ENCODE assay signal across 11 mouse cellular contexts in genomic region chr12:38906812-38907211, GRCm38 (mm10).
DNase-seq lines count a peak whose midpoint lies in the region; ATAC-seq lines count a peak whose summit lies in the region.
"Had no signal": no experiment of that assay in that cellular context is flagged by ENCODE, and none has a peak within 500 bp of the region (broad histone marks: within the 10 kb centered on the region; RNA-seq: fewer than 3 reads in every experiment).

No protein-coding gene starts in this region.

- H3K27me3 ChIP-seq in hindbrain, embryonic 16.5 days (replicated peaks; ENCODE audit: control insufficient read depth, insufficient read depth, low read length), result no peaks in the 10 kb centered on the region
- no peaks in the 10 kb centered on the region for H3K27me3 ChIP-seq in forebrain, embryonic 12.5 days
- H3K27me3 ChIP-seq: embryonic facial prominence, embryonic 13.5 days; midbrain, embryonic 15.5 days had no signal

- H3K4me3 ChIP-seq in hindbrain, embryonic 16.5 days (ENCODE audit: low read length), result no peak overlapping the region
- H3K4me3 ChIP-seq in forebrain, embryonic 12.5 days (replicated peaks), result no peak overlapping the region
- H3K4me3 ChIP-seq: embryonic facial prominence, embryonic 13.5 days; midbrain, embryonic 15.5 days had no signal

- no peaks in the 10 kb centered on the region for H3K36me3 ChIP-seq in hindbrain, embryonic 16.5 days (ENCODE audit: control insufficient read depth, insufficient read depth, low read length)
- H3K36me3 ChIP-seq in forebrain, embryonic 12.5 days (replicated peaks), result no peaks in the 10 kb centered on the region
- H3K36me3 ChIP-seq: embryonic facial prominence, embryonic 13.5 days; midbrain, embryonic 15.5 days had no signal

- ATAC-seq in hindbrain, embryonic 16.5 days, result no peak
- no peak for ATAC-seq in forebrain, embryonic 12.5 days (ENCODE audit: low FRiP score)
- ATAC-seq: midbrain, embryonic 15.5 days had no signal

- H3K27ac ChIP-seq in hindbrain, embryonic 16.5 days (ENCODE audit: low read depth, low read length), result no peak overlapping the region
- H3K27ac ChIP-seq in forebrain, embryonic 12.5 days, result no peak overlapping the region
- H3K27ac ChIP-seq: embryonic facial prominence, embryonic 13.5 days; hindbrain, embryonic 14.5 days; midbrain, embryonic 15.5 days had no signal

- H3K9me3 ChIP-seq in hindbrain, embryonic 16.5 days (ENCODE audit: control insufficient read depth, low read length), result no peaks in the 10 kb centered on the region
- no peaks in the 10 kb centered on the region for H3K9me3 ChIP-seq in forebrain, embryonic 12.5 days
- H3K9me3 ChIP-seq: embryonic facial prominence, embryonic 13.5 days; midbrain, embryonic 15.5 days had no signal

- H3K4me2 ChIP-seq in hindbrain, embryonic 16.5 days (ENCODE audit: low read length), result no peak overlapping the region
- no peak overlapping the region for H3K4me2 ChIP-seq in forebrain, embryonic 12.5 days
- H3K4me2 ChIP-seq: embryonic facial prominence, embryonic 13.5 days; hindbrain, embryonic 14.5 days; midbrain, embryonic 15.5 days had no signal

- peak; percentile 39 for DNase-seq in kidney, postnatal 10 days
- no peak for DNase-seq in kidney, adult 9 months
- DNase-seq in adrenal gland, postnatal 14 days, result peak; percentile 26
- peak; percentile 50 to 60 for DNase-seq in cerebellum, postnatal 14 days
- peak; percentile 24 to 43 for DNase-seq in lung, adult 18-20 months
- DNase-seq in spleen, postnatal 14 days (ENCODE audit: low spot score in 2 of 2), result no peak

- no peaks in the 10 kb centered on the region for H3K4me1 ChIP-seq in hindbrain, embryonic 16.5 days (ENCODE audit: control insufficient read depth, insufficient read depth, low read depth, low read length)
- H3K4me1 ChIP-seq in forebrain, embryonic 12.5 days, result no peaks in the 10 kb centered on the region
- H3K4me1 ChIP-seq: midbrain, embryonic 15.5 days had no signal

- WGBS in hindbrain, embryonic 16.5 days, result 61% methylated on average over 9 of the region's 9 CpGs
- WGBS in forebrain, embryonic 12.5 days, result 73% methylated on average over 9 of the region's 9 CpGs

- H3K9ac ChIP-seq in hindbrain, embryonic 16.5 days (ENCODE audit: low read depth, low read length), result no peak overlapping the region
- no peak overlapping the region for H3K9ac ChIP-seq in forebrain, embryonic 12.5 days
- H3K9ac ChIP-seq: embryonic facial prominence, embryonic 13.5 days; hindbrain, embryonic 14.5 days; midbrain, embryonic 15.5 days had no signal

Comparison
In these comparisons a context has a peak if more than half of its experiments do, and no peak if none do; other contexts are left out.
1. DNase-seq: peak in kidney, postnatal 10 days (single experiment), adrenal gland, postnatal 14 days (single experiment), cerebellum, postnatal 14 days (2 of 2) and lung, adult 18-20 months (2 of 2); none in kidney, adult 9 months (single experiment) and spleen, postnatal 14 days (0 of 2).